Mouse (Mus musculus) testis, postnatal 14 days (tissue): Measurements from ENCODE around the gene Gm20388.

Experiments
- DNase-seq: peaks from one replicate; pipeline ENCODE4 v3.0.0; 2021; ENCODE audit warnings: low spot score

The Gm20388 gene

GRCm38 (mm10) chr8:124323356-124323755 is 4412.7 kb downstream of the Gm20388 start:
- DNase-seq, result no peak

GRCm38 (mm10) chr8:124328259-124328658 is 4417.6 kb downstream of the Gm20388 start:
- no peak for DNase-seq

GRCm38 (mm10) chr8:124329690-124330089 is 4419.0 kb downstream of the Gm20388 start:
- DNase-seq, result no peak

DNA sequence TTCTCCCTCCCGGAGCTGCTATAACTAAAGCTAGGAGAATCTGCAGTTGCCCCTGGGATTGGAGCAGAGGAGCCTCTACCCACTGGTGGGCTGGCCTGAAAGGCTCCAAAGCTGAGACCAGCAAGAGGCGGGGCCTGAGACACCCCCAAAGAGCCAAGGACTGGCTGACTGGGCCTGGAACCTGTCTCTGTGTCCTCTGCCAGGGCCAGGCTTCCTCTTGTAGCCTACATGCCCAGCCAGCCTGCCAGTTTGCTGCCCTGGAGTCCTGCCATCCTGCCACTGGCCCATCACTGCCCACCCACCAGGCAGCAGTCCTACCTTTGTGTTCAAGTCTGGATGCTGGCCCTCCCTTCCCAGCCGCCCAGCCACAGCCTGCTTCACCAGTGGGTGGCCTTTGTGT is 4419.8 kb downstream of the Gm20388 start:
- DNase-seq, result no peak

DNA sequence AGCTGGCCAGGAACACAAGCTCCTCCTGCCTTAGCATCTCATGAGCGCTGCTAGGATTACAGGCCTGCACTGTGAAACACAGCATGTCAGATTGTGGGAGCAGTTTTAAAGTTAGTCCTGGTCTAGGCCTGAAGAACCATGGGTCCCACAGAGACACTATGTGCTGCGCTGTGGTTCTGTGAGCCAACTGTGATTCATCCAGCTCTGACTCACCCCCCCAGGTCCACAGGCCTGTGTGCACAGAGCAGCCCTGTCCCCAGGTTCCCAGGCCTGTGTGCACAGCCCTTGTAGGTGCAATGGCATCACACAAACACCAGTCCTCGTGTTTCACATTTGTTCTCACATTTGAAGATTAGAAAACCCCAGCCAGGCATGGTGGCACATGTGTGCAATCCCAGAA is 4420.5 kb downstream of the Gm20388 start:
- DNase-seq, result no peak

GRCm38 (mm10) chr8:124331706-124332105 is 4421.1 kb downstream of the Gm20388 start:
- DNase-seq, result no peak

GRCm38 (mm10) chr8:124336302-124336701 is 4425.7 kb downstream of the Gm20388 start:
- DNase-seq, result no peak

DNA sequence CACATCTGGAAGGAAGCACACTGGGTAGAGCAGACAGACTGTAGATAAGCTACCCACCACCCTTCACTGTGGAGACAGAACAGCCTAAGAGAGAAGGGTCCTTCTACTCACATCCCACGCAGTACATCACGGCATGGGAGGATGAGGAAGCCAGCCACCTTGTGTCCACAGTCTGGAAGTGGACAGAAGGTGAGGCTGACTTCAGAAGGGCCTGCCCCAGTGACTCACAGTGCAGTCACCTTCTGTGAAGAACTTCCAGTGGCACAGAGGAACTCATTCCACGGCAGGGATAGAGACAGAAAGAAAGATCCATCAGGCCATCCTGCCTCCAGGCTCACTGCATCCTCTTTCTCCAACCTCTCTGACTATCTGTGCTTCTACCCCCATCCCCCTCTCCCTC is 4429.1 kb downstream of the Gm20388 start:
- no peak for DNase-seq

- no peak for DNase-seq
Observed at GRCm38 (mm10) chr8:124340360-124341068, 4429.9 kb downstream of the Gm20388 start.

- no peak for DNase-seq
Observed at GRCm38 (mm10) chr8:124343151-124343550, 4432.5 kb downstream of the Gm20388 start.

- no peak for DNase-seq
Observed at GRCm38 (mm10) chr8:124343991-124344390, 4433.4 kb downstream of the Gm20388 start.

DNA sequence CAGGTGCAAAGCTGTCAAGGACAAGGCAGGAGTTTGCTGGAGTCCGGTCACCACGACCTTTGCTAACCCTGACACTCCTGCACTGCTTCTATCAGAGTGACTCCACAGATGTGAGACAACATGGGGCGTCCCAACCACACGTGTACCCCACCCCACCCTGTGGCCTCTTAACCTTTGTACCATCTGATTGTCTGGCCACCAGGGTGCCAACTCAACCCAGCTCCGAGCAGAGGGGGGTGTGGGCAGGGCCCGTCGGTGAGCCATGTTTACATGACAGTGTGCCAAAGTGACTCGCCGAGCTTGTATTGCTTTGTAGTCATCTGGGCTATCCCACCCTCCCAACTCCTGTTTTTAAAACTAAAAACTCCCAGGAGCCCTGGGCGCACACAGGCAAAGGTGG is 4434.5 kb downstream of the Gm20388 start:
- no peak for DNase-seq

- no peak for DNase-seq
Observed at GRCm38 (mm10) chr8:124346852-124347523, 4436.3 kb downstream of the Gm20388 start.

- DNase-seq, result no peak
Observed at GRCm38 (mm10) chr8:124348087-124348486, 4437.4 kb downstream of the Gm20388 start.

DNA sequence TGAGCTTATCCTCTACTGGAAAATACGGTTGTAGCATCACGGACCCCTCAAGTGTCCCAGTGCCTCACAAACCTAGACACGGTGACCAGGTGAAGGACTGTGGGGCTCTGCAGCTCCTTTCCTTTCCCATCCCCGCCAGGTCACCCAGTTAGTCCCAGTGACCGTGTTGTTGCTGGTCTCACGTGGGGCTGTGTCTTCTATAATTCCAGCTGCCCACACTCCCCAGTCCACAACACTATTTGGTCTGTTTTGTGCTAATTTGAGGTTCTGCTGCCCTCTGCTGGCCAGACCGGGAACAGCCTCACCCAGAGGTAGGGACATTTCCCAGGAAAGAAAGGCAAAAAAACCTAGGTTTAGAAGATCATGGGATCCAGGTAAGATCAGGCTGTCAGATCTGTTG is 4439.0 kb downstream of the Gm20388 start:
- peak; percentile 34 for DNase-seq

DNA sequence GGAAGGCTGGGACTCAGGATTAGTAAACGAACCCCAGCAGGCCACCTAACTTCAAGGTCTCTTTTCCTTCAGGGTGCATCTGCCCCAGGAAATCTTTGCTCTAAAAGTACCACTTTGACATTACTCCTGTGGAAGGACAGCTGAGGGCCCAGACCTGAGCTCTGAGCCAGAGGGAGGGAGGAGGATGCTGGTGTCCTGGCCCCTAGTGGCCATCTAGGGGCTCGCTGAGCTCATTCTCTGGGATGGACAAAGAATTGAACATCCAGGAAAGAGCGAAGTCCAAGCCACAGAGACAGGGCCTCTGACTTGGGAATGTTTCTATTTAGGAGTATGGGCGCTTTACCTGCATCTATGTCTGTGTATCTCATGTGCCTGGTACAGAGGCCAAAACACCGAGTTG is 4441.0 kb downstream of the Gm20388 start:
- DNase-seq, result no peak

- DNase-seq, result no peak
Observed at GRCm38 (mm10) chr8:124360911-124361310, 4450.3 kb downstream of the Gm20388 start.

DNA sequence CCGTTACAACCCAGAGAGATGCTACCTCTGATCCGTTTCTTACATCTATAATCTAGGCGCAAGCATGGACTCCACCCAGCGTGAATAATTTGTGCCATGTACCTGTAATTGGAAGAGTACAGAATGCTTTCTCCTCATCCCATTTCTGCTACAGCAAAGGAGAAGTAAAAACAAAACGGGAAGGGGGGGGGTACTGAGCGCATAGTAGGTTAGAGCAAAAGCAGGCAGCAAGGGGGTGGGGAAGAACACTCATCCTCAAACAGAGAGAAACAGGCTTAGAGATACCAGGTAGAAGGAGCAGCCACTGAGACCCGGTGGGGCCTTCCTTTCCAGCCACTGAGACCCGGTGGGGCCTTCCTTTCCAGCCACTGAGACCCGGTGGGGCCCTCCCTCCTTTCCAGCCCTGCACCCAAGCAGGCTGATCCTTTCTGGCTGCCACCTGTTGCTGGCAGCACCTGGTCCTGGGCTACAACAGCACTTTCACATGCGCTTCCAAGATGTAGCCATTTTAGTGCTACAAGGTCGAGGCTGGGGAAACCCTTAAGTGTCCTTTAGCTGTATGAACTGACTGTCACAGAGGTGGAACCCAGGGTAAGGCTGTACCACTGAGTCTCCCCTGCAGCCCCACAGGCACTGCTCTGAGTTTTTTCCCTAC is 4451.3 kb downstream of the Gm20388 start:
- no peak for DNase-seq

- DNase-seq, result no peak
Observed at GRCm38 (mm10) chr8:124362589-124362988, 4451.9 kb downstream of the Gm20388 start.

DNA sequence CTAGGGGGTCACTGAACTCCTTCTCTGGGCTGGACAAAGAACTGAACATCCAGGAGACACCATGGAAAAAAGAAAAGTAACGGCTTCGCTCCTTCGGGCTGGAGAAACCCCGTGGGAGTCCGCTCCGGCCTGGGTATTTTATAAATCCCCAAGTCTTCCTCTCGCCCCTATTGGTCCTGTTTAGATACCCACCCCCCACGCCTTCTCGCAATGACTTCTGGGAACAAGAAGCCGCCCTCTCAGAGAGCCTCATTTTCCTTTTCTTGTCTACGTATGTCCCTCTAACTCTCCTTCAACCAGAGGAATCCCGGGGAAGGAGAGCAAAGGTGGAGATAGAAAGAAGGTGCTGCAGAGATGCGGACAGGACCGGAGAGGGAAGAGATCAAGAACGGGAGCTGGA is 4452.7 kb downstream of the Gm20388 start:
- DNase-seq, result no peak

DNA sequence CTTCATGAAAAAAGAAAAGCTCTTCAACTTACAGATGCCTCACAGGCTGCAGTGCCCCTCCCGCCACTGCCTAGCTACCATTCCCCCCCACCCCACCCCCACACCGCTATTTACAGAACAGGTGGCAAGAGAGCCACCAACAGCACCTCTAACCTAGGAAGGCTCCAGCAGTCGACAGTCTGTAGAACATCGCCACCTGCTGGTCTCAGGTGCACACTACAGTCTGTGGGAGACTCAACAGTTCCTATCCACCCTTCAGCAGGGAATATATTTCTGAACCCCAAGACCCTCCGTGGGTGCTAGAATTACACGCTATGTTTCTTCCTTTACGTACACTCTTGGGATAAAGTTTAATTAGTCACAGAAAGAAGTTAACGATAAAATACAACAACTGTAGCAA is 4457.6 kb downstream of the Gm20388 start:
- peak; percentile 56 for DNase-seq

DNA sequence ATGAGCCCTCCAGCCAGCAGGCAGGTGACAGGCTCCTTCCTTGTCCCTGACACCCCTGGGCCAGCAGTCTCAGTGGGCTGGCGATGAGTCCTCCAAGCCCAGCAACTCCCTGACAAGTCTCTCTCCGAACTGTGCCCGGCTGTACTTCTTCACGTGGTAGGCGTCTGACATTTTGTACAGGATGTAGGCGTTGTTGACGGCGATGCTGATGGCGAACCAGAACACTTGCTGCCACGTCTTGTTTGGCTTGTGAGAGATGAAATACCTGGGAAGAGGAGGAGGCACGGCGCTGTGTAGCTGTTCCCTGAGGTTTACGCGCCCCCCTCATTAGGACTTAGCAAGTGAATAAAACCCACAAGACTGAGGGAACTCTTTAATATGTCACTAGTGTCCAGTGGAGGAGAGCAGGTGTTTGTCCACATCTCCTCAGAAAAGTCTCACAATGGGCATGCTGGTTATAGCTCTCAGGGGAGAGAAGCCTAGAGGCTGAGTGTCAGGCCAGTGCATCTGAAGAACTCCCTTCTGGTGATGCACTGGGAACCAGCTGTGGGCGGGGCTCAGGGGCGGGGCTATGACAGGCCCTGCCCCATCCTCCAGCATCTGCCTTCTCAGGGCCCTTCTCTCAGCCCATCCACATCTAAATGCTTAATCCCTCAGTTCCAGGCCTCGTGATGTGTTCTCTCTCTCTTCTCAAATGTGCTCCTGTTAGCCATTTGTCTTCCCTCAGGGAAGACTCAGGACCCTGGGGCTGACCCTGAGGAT is 4460.0 kb downstream of the Gm20388 start:
- DNase-seq, result no peak
